Mouse (Mus musculus): ENCODE results near the gene Atp6v0e2.
"Not testable (repeated sequence)": the region's sequence is repeated elsewhere in the genome, so short reads cannot be mapped to it uniquely, and the experiment has no call there.

Gene Atp6v0e2

DNA sequence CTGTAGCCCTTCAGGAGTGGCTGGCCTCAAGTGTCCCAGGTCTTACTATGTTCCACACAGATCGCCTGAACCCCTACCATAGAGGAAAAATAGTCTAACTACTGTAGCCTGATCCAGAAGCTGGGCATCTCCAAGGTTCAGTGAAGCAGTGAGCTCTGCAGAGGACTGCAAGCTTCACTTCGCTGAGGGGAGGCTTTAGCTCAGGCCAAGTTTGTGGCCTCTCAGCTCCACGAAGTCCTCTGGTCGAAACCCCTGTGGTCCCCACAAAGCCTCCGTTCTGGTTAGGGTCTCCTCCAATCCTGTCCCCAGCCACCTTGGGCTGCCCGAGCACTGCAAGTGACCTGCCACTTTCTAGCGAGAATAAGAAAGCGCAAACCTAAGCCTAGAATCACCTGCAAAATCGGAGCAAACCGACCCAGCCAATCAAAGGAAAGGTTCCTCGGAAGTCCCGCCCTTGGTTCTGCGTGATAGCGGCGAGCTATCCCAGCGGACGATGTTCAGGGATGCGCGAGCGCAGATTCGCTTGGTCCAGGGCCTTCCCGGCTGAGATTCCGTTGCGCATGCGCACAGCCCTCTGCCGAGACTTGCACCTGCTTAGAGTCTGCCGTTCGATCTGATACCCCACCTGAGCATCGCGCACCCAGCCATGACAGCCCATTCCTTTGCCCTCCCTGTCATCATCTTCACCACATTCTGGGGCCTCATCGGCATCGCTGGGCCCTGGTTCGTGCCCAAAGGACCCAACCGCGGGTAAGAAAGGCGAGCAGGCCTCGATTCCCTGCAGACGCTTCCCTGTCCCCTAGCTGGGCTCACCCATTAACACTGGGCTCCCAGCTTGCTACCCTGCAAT lies at the start of gene Atp6v0e2:
TSS of gene Atp6v0e2 (plus strand) at position 511 of the 850 bp plus-strand sequence.
- peak; percentile 88 for DNase-seq (ENCODE audit: extremely low spot score)

DNA sequence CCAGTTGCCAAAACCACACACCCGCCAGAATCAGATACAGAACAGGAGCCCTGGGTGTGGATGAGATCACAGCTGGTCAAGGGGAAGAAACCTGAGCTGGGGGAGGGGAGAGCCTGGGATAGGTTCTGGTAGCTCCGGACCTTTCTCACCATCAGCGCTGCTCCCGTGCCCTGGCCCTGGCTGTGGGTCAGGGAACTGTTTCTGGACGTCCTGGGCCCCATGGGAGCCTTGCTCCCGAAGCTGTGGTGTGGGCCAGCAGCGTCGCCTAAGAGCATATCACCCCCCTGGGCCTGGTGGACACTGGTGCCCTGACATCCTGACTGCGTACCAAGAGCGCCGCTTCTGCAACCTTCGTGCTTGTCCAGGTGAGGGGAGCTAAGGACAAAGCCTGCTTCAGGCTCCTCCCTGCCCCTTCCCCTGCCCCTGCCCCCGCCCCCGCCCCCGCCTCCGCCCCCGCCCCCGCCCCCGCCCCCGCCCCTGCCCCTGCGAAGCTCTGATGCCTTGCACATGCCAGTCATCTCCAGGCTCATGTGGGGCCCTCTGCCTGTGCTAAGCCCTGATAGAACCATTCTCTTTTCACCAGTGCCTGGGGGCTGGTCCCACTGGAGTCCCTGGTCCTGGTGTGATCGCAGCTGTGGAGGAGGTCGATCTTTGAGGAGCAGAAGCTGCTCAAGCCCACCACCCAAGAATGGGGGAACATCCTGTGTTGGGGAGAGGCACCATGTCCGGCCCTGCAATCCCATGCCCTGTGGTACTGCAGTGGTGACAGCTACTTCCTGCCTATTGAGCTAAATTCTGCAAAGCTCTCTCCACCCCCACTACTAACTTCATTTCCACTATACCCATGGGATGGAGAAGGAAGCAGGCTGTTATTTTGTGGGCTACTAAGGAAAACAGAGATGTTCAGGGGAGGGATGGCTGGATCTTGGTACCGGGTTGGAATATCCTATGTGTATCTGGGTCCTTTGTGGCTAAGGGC lies 49.4 kb upstream of the Atp6v0e2 start:
- peak; percentile 63 for DNase-seq (ENCODE audit: extremely low spot score)

GRCm38 (mm10) chr6:48489741-48490140 lies 47.7 kb upstream of the Atp6v0e2 start:
- no peak for DNase-seq (ENCODE audit: extremely low spot score)

DNA sequence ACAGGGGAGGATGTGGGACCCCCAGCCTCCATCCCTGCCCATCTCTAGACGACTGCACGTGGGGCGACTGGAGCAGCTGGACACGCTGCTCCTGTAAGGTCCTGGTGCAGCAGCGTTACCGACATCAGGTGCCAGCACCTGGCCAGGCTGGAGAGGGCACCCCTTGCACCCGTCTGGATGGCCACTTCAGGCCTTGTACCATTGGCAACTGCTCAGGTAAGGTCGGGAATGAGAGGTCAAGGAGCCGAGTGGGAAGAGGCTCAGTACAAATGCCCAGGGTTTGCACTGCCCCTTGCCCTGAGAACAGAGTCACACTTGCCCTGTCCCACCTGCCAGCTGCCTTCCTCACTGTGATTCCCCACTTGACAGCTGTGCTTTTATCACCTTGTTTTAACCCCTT lies 46.1 kb upstream of the Atp6v0e2 start:
- no peak for DNase-seq (ENCODE audit: extremely low spot score)

GRCm38 (mm10) chr6:48493136-48493730 lies 44.2 kb upstream of the Atp6v0e2 start:
- DNase-seq (ENCODE audit: extremely low spot score): no peak

- no peak for DNase-seq (ENCODE audit: extremely low spot score)
These were observed 39.9 kb upstream of the Atp6v0e2 start for GRCm38 (mm10) chr6:48497521-48497920.

DNA sequence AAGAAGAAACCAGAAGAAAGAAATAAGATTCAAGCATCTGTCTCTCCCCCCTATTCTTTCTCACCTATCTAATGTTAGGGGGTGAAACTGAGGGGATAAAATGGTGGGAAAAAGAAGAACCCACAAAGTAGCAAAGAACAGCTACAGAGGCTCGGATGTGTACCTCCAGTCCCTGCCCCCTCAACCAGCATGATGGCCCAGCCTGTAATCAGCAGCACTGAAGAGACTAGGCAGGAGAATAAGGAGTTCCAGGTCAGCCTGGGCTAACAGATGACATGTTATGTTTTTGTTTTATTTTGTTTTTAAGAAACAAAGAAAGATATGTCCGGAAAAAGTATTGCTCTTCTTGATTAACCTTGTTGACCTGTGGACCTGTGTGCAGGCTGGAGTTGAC lies 33.6 kb upstream of the Atp6v0e2 start:
- DNase-seq (ENCODE audit: extremely low spot score): no peak

GRCm38 (mm10) chr6:48504241-48504854 lies 33.1 kb upstream of the Atp6v0e2 start:
- DNase-seq (ENCODE audit: extremely low spot score): peak; percentile 78

- no peak for DNase-seq (ENCODE audit: extremely low spot score)
These were observed 29.3 kb upstream of the Atp6v0e2 start for GRCm38 (mm10) chr6:48508087-48508486.

DNA sequence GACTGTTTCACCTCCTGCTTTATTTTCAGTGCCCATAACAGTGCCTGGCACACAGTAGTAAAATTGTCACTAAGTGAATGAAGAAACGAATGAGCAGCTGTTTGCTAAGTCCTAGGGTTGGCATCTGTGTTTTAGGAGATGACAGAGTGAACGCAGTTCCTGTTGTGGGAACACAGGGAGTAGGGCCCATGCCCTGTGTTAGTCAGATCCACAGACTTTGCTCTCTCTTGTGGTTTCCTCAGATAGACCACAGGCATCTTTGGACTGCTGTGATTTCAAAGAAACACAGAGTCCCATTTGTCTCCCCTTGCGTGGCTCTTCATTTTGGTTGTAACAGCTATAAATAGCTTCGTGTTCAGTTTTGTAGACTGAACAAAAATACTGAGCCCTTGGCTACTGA lies 27.0 kb upstream of the Atp6v0e2 start:
- no peak for DNase-seq (ENCODE audit: extremely low spot score)

DNA sequence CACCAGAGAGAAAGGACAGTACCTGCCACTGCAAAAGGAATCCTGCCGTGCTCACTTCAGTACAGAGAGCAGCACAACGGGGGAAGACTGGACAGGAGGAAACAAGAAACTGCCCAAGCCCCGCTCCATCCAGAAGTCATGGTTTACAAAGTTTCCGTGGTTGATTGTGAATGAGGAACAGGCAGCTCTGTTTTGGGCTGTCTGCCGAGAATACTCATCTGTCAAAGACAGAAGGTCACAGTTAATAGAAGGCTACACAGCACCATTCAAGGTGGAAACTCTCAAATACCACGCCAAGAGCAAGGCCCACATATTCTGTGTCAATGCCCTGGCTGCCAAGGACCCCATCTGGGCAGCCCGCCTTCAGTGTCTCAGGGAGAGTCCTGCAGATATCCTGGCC lies 25.6 kb upstream of the Atp6v0e2 start:
- DNase-seq (ENCODE audit: extremely low spot score): no peak

DNA sequence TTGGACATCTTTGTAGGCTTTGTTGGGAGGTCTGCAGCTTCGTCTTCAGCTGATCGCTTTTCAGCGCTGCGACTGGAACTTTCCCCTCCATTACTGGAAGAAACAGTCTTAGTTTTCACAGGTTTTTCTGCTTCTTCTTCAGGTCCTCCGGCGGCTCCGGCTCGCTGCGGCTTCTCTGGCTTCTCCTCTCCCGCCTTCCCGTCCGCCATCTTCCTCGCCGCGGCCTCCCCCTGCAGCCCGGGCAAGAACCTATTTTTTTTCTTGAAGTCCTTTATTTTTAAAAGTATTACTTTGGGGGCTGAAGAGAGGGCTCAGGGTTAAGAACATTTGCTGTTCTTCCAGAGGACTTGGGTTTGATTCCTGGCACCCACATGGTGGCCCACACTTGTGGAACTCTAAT lies 12.5 kb upstream of the Atp6v0e2 start:
- DNase-seq (ENCODE audit: extremely low spot score): not testable (repeated sequence)

DNA sequence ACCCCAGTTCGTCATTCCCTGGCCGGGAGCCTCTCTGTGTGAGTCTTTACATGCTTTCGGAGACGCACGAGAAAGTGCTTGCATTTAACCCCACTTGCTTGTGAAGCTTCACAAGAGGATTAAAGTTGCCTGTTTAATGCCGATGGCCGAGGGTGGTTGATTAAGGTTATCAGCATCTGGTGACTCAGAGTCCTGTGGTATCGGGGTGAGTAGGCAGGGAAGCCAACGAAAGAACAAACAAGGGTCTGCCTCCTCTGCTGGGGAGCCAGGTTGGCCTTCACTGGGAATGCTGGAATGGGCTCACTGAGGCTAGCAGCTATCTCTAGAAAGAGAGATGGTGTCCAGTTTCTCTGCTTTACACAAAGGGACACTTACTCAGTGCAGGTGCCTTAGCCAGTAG lies 9.5 kb upstream of the Atp6v0e2 start:
- DNase-seq (ENCODE audit: extremely low spot score): no peak

- DNase-seq (ENCODE audit: extremely low spot score): no peak
These were observed 8.2 kb upstream of the Atp6v0e2 start for GRCm38 (mm10) chr6:48529261-48529660.

- DNase-seq (ENCODE audit: extremely low spot score): no peak
These were observed 7.5 kb upstream of the Atp6v0e2 start for GRCm38 (mm10) chr6:48529871-48530440.

GRCm38 (mm10) chr6:48530862-48531261 lies 6.6 kb upstream of the Atp6v0e2 start:
- DNase-seq (ENCODE audit: extremely low spot score): no peak

GRCm38 (mm10) chr6:48533475-48533874 lies 3.9 kb upstream of the Atp6v0e2 start:
- no peak for DNase-seq (ENCODE audit: extremely low spot score)

DNA sequence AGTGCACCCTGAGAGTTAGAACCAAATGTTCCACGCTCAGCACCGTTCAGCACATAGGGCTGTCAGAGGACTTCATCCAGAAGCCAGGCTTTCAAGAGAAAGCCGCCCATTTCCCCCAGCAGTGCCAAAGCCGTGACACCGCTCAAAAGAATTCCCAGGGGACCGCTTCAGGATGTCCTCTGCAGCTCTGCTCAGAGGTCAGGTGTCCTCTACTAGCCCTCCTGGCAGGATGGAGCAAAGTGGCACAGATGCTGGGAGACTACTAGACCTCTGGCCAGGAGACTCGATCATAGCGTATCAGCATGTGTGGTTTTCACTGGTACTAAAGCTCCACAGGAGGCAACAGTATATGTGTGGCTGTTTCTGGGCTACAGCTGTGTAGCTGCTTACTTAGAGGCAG lies 2.5 kb upstream of the Atp6v0e2 start:
- DNase-seq (ENCODE audit: extremely low spot score): no peak

- no peak for DNase-seq (ENCODE audit: extremely low spot score)
These were observed 1.3 kb upstream of the Atp6v0e2 start for GRCm38 (mm10) chr6:48536091-48536490.

DNA sequence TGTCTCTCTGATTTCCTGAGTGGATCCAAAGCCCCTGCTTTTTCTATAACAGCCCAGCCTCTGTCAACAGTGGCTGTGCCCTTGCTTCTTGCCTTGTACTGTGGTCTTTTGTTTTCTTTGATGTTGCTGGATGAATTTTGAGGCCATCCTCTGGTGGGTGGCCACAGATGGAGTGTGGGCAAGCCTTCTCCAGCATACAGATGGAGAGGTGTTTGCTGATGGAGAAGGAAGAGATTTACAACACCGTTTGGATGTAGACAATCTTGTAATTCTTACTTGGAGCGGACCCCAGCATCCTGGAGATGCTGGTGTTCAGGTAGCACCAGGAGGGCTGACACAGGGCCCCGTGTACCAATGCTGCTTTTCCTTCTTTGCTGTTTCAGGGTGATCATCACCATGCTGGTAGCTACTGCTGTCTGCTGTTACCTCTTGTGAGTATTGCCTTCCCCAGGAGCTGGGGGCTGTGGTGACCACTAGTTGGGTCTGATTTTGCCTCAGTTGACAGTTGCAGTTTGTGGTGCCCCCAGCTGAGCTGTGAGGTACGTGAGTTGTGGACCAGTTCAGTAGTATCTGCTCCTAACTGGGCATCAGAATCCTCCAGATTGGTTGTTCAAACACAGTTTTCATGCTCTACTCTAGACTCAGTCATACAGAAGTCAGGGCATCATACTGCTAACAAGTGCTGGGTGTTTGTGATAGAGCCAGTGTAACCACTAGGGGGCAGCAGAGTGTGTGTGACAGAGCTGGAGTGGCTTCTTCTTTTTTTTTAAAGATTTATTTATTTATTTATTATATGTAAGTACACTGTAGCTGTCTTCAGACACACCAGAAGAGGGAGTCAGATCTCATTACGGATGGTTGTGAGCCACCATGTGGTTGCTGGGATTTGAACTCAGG lies 1.7 kb downstream of the Atp6v0e2 start:
- DNase-seq (ENCODE audit: extremely low spot score): peak; percentile 73
